Mouse (Mus musculus): ENCODE results near the gene Cubn. TPM values are rescaled to one million over a fixed set of nuclear protein-coding genes. Genes with fewer than 3 reads are reported as not detected.

The Cubn gene
- polyA plus RNA-seq, 1 experiment from 2014 or later = 0.77 TPM

DNA sequence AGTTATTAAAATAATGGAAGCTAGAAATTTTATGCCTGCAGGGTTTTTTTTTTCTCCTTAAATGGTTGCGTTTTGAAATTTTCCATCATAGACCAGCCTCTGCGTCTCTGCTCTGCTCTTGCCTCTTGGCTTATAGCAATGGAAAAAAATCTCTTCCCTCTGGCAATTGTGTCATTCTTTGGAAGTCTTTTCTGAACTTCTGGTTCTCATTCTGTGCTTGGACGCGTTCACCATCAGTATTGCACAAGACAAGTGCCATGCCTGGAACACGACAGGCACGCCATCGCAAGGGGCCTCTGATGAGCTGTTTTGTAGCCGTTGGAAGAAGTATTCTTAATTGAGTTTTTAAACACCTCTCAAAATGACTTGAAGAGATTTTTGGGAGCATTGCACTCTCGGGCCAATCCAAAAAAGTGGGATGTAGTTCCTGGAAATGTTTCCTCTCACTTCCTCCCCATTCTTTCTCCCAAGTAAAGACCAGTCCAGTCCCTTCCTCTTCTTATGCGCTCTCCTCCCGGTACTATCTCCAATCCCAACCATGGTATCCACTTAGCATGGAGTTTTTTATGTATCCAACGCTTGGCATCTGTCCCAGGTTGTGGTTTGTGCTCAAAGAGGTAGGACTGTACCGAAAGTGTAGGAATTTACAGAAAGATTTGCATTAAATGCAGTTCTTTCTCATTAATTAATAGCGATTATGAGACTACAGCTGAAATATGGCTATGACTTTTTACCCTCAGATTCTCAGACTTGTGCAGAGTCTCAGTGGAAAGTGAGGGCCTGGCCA is 69.4 kb downstream of the Cubn start:
- 92% methylated on average over 14 of the region's 14 CpGs for WGBS
- no peaks in the 10 kb centered on the region for H3K36me3 ChIP-seq (replicated peaks)
- H3K9me3 ChIP-seq = no peaks in the 10 kb centered on the region
- no peak overlapping the region for H3K27ac ChIP-seq
- no peak overlapping the region for H3K4me3 ChIP-seq
- no peak overlapping the region for H3K9ac ChIP-seq
- H3K4me1 ChIP-seq = no peaks in the 10 kb centered on the region
- H3K4me2 ChIP-seq = no peak overlapping the region
- no peaks in the 10 kb centered on the region for H3K27me3 ChIP-seq (replicated peaks)
- ATAC-seq (replicated peaks) = no peak

DNA sequence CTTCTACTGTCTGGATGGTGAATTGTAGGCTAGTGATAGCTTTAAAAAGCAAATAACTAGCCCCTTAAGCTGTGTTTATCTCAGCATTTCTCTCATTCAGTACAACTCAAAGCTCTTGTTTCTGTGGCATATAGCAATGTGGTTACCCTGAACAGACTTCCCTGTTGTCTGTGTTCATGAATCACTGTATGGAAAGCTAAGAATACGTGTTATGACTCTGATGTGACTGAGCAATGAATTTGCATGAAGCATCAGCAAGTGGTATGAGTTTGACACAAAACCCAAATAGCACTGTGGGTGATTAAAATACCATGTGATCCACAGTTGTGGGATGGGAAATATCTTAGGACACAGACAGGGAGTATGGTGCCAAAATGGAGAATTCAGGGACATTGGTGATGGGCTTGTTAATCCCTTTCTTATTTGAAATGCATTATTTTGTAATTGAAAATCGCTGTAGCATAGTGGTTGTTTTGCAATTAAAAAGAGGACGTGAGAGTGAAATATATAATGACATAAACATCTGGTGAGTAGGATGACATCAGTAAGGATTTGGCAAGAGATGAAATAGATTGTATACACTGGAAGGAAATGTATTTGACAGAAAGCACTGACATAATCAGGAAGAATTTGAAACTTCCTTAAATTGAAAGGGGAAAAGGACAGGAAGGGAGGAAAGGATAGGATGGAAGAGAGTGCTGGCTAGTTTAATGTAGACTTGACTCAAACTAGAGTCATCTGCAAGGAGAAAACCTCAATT is 74.7 kb downstream of the Cubn start:
- ATAC-seq (replicated peaks) = no peak
- no peaks in the 10 kb centered on the region for H3K9me3 ChIP-seq

DNA sequence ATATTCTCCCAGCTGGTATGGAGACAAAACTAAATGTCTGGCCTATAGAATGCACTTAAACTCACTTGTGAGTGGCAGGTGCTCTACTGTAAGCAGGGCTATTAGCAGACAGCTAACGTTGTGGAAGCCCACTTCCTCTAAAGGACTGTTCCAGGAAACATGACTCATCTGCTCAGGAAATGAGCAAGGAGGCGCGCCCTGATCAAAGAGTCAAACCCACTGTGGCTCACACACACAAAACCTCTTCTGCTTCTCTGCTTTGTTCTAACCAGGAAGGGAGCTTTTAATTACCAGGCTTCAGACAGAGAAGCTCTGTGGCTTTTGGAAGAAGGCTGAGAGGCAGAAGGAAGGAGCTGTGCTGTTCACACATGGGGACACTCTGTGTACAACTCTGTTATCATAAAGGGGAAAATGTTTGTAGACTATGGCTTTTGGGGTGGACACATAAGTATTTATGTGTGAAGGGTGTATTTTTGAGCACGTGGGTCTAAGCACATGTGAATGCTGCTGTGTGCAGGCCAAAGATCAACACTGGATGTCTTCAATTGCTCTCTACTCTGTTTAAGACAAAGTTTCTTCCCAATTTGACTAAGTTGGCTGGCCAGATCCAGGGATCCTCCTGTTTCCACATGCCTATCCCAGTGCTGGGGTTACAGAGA is 78.0 kb downstream of the Cubn start:
- no peaks in the 10 kb centered on the region for H3K4me1 ChIP-seq
- H3K9ac ChIP-seq = no peak overlapping the region
- no peaks in the 10 kb centered on the region for H3K9me3 ChIP-seq
- peak overlapping the region; percentile 19; the same call in 1 of the 2 replicates for H3K27ac ChIP-seq
- no peak overlapping the region for H3K4me2 ChIP-seq
- H3K4me3 ChIP-seq = no peak overlapping the region
- 55% methylated on average over 4 of the region's 4 CpGs for WGBS
- no peaks in the 10 kb centered on the region for H3K36me3 ChIP-seq (replicated peaks)
- peak; percentile 40; the same call in 1 of the 2 replicates for ATAC-seq (replicated peaks)
- H3K27me3 ChIP-seq (replicated peaks) = no peaks in the 10 kb centered on the region

More for the DNA sequence above, 74.7 kb downstream of the Cubn start:
- 66% methylated on average over 3 of the region's 3 CpGs for WGBS
- no peak overlapping the region for H3K9ac ChIP-seq
- H3K27ac ChIP-seq = no peak overlapping the region
- H3K4me3 ChIP-seq = no peak overlapping the region
- H3K4me1 ChIP-seq = no peaks in the 10 kb centered on the region
- H3K36me3 ChIP-seq (replicated peaks) = no peaks in the 10 kb centered on the region
- no peaks in the 10 kb centered on the region for H3K27me3 ChIP-seq (replicated peaks)
- H3K4me2 ChIP-seq = no peak overlapping the region

DNA sequence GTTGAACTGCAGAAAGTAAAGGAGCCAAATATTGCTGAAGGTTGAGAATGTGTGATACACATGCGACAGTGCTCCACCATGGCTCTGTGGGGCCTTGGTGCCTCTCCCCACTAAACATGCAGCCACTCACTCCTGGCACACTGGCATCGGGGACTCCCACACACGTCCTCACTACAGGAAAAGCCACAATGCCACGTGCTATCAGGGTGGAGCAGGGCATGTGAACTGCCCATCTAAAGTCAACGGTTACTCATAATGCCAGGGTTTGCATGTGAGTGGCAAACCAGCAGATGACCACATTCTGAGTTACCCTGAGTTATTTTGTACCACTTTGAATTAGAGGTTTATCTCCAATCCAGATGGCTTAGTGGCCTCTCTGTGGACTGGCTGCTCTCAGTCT is 81.0 kb downstream of the Cubn start:
- Histone ChIP-seq H3K9ac (no peak overlapping the region), H3K27ac (no peak overlapping the region), H3K4me3 (no peak overlapping the region), H3K9me3 (no peaks in the 10 kb centered on the region), H3K36me3 (replicated peaks) (no peaks in the 10 kb centered on the region), H3K4me1 (0 out of 2 replicates have a peak, but pooled peaks cover 9% of the 10 kb centered on the region), H3K27me3 (replicated peaks) (no peaks in the 10 kb centered on the region), H3K4me2 (no peak overlapping the region)
- ATAC-seq (replicated peaks) = no peak
- WGBS = 81% methylated on average over 5 of the region's 5 CpGs

DNA sequence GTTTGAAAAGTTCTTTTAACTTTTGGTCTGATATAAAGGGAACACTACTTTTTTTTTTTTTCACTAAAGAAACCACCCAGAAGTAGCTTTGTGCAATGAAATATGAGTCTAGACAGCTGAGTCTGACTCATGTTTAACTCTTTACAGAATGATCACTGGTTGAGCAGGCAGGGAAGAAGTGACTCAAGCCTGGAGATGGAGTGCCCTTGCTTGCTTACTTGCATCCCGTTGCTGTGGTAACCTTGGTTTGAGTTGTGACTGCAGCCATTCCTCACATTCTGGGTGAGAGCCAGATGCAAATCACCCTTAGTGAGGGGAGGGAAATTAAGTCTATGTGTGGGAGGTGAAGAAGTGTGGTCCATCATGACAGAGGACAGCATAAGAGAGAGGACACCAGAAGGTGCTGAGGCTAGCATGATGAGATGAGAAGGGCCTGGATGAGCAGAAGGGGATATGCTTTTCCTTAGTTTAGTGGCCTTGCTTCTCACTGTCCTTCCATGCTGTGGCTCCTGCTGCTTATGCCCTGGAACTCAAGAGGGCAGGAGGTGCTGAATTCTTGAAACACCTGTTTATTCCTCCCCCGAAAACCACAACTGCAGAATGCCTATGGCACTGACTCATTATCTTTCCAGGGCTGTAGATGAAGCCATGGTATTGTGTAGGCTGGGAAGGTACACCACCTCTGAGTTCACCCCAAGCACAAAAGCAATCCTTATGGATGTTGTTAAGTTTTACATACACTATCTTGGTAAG is 81.7 kb downstream of the Cubn start:
- Histone ChIP-seq H3K9ac (no peak overlapping the region), H3K4me2 (no peak overlapping the region), H3K4me1 (0 out of 2 replicates have a peak, but pooled peaks cover 9% of the 10 kb centered on the region), H3K9me3 (no peaks in the 10 kb centered on the region), H3K27ac (no peak overlapping the region), H3K4me3 (no peak overlapping the region), H3K27me3 (replicated peaks) (no peaks in the 10 kb centered on the region), H3K36me3 (replicated peaks) (no peaks in the 10 kb centered on the region)
- no peak for ATAC-seq (replicated peaks)
- WGBS = 83% methylated on average over 2 of the region's 2 CpGs

DNA sequence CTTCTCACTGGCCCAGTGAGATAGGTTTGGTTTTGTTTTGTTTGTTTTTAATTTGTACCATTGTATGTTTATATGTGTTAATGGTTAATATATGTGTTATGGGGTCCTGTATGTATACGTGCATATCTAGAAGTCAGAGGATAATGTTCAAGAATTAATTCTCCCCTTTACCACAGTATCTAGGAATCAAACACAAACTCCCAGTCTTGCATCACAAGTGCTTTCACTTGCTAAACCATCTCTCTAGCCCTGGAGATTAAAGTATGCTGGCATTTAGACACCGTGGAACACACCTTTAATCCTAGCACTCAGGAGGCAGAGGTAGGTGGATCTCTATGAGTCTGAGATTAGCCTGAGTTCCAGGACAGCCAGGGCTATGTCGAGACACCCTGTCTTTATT is 83.3 kb downstream of the Cubn start:
- no peak overlapping the region for H3K4me2 ChIP-seq

DNA sequence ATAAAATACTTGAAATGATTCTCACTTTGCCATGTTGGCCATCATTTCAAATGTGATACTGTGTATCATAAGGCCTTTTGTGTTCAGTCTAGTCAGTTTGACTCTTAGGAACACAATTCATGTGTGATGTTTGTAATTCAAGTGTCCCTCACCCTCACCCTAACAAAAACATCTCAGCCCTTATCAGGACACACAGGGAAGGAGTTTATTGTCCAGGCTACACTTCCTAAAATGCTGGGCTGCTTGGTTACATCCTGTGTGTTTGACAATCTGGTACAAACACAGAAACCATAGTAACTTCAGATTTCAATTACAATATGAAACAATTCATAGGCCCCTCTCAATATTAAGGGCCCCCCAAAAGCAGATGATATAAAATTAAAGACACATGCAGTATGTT is 83.9 kb downstream of the Cubn start:
- 0 out of 2 replicates have a peak, but pooled peaks have one; percentile 32 for ATAC-seq (replicated peaks)
- Histone ChIP-seq H3K4me1 (0 out of 2 replicates have a peak, but pooled peaks cover 9% of the 10 kb centered on the region), H3K4me3 (no peak overlapping the region), H3K4me2 (no peak overlapping the region), H3K27ac (peak overlapping the region; percentile 39; the same call in 1 of the 2 replicates), H3K9me3 (no peaks in the 10 kb centered on the region), H3K9ac (no peak overlapping the region), H3K27me3 (replicated peaks) (no peaks in the 10 kb centered on the region), H3K36me3 (replicated peaks) (no peaks in the 10 kb centered on the region)

More for the DNA sequence above, 83.3 kb downstream of the Cubn start:
- H3K36me3 ChIP-seq (replicated peaks) = no peaks in the 10 kb centered on the region
- no peaks in the 10 kb centered on the region for H3K9me3 ChIP-seq
- no peak overlapping the region for H3K27ac ChIP-seq
- no peaks in the 10 kb centered on the region for H3K27me3 ChIP-seq (replicated peaks)
- 70% methylated on average over 3 of the region's 3 CpGs for WGBS
- 0 out of 2 replicates have a peak, but pooled peaks cover 9% of the 10 kb centered on the region for H3K4me1 ChIP-seq
- ATAC-seq (replicated peaks) = no peak
- H3K9ac ChIP-seq = no peak overlapping the region
- no peak overlapping the region for H3K4me3 ChIP-seq

DNA sequence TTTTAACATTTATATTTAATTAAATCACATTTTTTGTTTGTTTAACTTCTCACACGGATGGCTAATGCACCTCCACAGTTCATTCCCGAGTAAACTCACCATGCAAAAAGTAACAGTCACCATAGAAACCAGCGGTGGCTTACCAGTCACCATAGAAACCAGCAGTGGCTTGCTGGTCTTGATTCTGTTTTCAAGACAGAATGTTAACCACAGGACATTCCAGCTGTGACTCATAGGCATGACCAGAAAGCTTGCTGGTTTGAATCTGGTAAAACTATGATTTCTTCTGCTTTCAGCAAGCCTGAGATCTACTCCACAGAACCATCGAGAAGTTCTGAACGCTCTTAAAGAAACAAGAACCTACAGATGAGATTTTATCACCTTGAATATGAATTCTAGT is 84.3 kb downstream of the Cubn start:
- peak; percentile 95 for ATAC-seq (replicated peaks)
- 19% methylated on average over 5 of the region's 5 CpGs for WGBS
- Histone ChIP-seq H3K4me2 (no peak overlapping the region), H3K4me3 (no peak overlapping the region), H3K27ac (peak overlapping the region; percentile 39; the same call in 1 of the 2 replicates), H3K9me3 (no peaks in the 10 kb centered on the region), H3K4me1 (0 out of 2 replicates have a peak, but pooled peaks cover 9% of the 10 kb centered on the region), H3K36me3 (replicated peaks) (no peaks in the 10 kb centered on the region), H3K27me3 (replicated peaks) (no peaks in the 10 kb centered on the region), H3K9ac (no peak overlapping the region)

DNA sequence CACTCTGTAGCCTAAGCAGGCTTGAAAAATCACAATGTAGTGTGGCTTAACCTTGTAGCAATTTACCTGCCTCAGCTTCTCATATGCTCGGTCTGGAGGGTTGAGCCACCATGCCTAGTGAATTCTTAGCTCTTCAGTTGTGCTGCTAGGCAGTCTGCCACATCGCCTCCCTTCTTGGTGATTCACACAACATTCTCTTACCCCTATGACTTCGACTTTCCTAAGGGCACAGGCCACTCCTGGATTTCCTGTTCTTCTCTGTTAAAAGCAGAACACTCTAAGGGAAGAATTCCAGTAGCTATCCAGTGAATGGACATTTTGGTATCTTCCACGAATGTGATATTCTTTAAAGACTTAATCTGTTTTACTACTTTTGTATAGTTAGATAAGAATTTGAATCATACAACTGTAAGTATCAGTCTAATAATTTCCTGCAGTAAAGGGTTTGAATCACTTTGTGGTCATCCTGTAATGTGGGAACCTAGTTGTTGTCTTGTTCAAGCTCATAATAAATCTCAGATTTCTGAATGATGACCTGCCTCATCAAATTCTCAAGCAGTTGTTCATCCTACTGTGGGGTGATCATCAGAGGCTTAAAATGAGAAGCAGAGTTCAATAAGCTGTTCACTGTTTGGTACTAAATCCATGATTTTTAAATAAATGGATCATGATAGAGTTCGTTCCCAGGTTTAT is 86.5 kb downstream of the Cubn start:
- 87% methylated on average over 5 of the region's 5 CpGs for WGBS
- no peak overlapping the region for H3K4me3 ChIP-seq
- H3K4me2 ChIP-seq = no peak overlapping the region
- H3K36me3 ChIP-seq (replicated peaks) = no peaks in the 10 kb centered on the region
- no peak overlapping the region for H3K27ac ChIP-seq
- H3K9ac ChIP-seq = no peak overlapping the region
- H3K27me3 ChIP-seq (replicated peaks) = no peaks in the 10 kb centered on the region
- ATAC-seq (replicated peaks) = no peak
- H3K4me1 ChIP-seq = 0 out of 2 replicates have a peak, but pooled peaks cover 9% of the 10 kb centered on the region
- no peaks in the 10 kb centered on the region for H3K9me3 ChIP-seq

DNA sequence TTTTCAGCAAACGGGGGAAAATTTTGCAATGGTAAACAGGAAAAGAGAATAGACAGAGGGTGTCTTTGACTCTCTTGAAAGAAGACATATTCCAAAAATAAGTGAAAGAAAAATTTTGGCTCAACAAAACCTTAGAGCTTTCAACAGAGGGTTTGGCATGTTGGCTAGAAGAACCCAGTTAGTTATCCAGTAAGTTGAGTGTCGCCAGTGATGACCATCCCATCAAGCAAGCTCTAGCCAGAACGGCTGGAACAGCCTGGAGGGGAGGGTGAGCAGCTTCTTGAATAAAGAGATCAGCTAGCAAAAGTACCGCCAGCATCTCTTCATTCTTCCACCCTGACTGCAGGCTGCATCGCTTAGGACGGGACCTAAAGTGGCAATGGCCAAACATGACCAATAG is 90.8 kb downstream of the Cubn start:
- H3K27ac ChIP-seq = no peak overlapping the region
- no peak for ATAC-seq (replicated peaks)
- H3K9me3 ChIP-seq = no peaks in the 10 kb centered on the region
- H3K9ac ChIP-seq = no peak overlapping the region
- WGBS = 84% methylated on average over 6 of the region's 6 CpGs
- H3K36me3 ChIP-seq (replicated peaks) = no peaks in the 10 kb centered on the region
- no peak overlapping the region for H3K4me3 ChIP-seq
- no peak overlapping the region for H3K4me2 ChIP-seq
- H3K4me1 ChIP-seq = peaks cover 17% of the 10 kb centered on the region
- no peaks in the 10 kb centered on the region for H3K27me3 ChIP-seq (replicated peaks)

DNA sequence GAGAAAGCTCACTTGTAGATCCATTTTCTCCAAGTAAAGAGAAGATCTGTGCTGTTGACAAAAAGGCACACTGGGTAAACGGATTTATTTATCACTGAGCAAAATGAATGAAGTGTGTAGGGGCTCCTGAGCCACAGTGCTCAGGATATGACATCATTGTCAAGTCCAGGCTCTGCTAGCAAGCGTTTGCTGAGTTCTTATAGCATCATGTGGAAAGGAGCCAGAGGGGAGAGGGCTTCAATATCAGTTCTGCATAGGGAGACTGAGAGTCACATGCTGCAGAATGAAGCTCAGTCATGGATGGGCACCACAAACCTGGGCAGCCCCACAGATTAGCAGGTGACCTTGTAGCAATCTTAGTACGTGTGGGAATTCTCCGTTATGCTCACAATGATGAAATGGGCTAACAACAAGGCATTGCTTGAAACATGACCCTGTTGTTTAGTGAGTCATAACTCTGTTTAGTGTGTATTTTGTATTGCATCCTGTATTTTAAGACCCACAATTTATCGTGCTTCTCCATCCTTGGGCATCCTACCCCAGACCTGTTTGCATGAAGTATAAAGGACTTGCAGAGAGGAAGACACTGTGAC is 92.0 kb downstream of the Cubn start:
- no peak overlapping the region for H3K4me2 ChIP-seq
- peak; percentile 53 for ATAC-seq (replicated peaks)
- H3K36me3 ChIP-seq (replicated peaks) = no peaks in the 10 kb centered on the region
- H3K4me3 ChIP-seq = no peak overlapping the region
- peaks cover 18% of the 10 kb centered on the region for H3K4me1 ChIP-seq
- WGBS = 42% methylated on average over 5 of the region's 5 CpGs
- no peaks in the 10 kb centered on the region for H3K9me3 ChIP-seq
- peak overlapping the region; percentile 41; the same call in 1 of the 2 replicates for H3K27ac ChIP-seq
- no peak overlapping the region for H3K9ac ChIP-seq
- H3K27me3 ChIP-seq (replicated peaks) = no peaks in the 10 kb centered on the region

All from midbrain, embryonic 15.5 days (tissue).